Mouse (Mus musculus): ENCODE measurements around the gene Serhl.

DNA sequence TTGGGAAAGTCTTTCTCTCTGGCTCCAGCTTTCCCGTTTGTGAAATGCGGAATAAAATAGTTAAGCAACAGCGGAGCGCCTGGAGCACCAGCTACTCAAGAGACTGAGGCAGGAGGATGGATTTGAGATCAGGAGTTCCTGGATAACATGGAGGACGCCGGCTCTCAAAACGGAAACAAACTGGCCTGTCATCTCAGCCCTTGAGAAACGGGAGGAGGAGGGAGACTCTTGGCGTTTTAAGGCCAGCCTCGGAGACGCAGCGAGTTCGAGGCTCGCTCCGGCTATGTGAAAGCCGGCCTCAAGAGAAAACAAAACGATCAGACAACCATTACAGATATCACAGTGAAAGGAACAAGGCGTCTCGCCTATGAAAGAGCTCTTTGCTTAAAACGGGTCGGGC is 59.1 kb downstream of the Serhl start:
- no peak for TF ChIP-seq CTCF (IDR thresholded peaks at IDR 0.05)
- TF ChIP-seq POLR2A (IDR thresholded peaks at IDR 0.05; ENCODE audit: insufficient read depth, low read depth, low read length) = no peak

Data from heart, adult 2 months (tissue).